22 mouse cellular contexts compared by ENCODE assay signal in genomic region chr6:113032121-113032520, GRCm38 (mm10). TPM values are rescaled to one million over a fixed set of nuclear protein-coding genes. Genes with fewer than 3 reads are reported as not detected.
DNase-seq lines count a peak whose midpoint lies in the region; ATAC-seq and TF ChIP-seq lines count a peak whose summit lies in the region.
"Had no signal": no experiment of that assay in that cellular context is flagged by ENCODE, and none has a peak within 500 bp of the region (broad histone marks: within the 10 kb centered on the region; RNA-seq: fewer than 3 reads in every experiment).

No protein-coding gene starts in this region.

- no peak overlapping the region for H3K4me2 ChIP-seq in lung, embryonic 14.5 days
- H3K4me2 ChIP-seq: hindbrain, embryonic 12.5 days; kidney, embryonic 15.5 days; liver, embryonic 12.5 days; lung, embryonic 15.5 days; neural tube, embryonic 15.5 days had no signal

- no peaks in the 10 kb centered on the region for H3K9me3 ChIP-seq in lung, embryonic 14.5 days (ENCODE audit: low read depth, low read length)
- H3K9me3 ChIP-seq: hindbrain, embryonic 12.5 days; kidney, embryonic 15.5 days; liver, embryonic 12.5 days; lung, embryonic 15.5 days; neural tube, embryonic 15.5 days had no signal

- 69% methylated on average over 3 of the region's 3 CpGs for WGBS in lung, embryonic 14.5 days

- intact Hi-C loops in gastrocnemius, adult 2 months (cut with DNase I): no loop called here

- no peaks in the 10 kb centered on the region for H3K36me3 ChIP-seq in lung, embryonic 14.5 days (ENCODE audit: insufficient read depth)
- H3K36me3 ChIP-seq: hindbrain, embryonic 12.5 days; kidney, embryonic 15.5 days; liver, embryonic 12.5 days; lung, embryonic 15.5 days; neural tube, embryonic 15.5 days had no signal

- no peaks in the 10 kb centered on the region for H3K4me1 ChIP-seq in lung, embryonic 14.5 days (ENCODE audit: insufficient read depth)
- H3K4me1 ChIP-seq: liver, embryonic 12.5 days; lung, embryonic 15.5 days; neural tube, embryonic 15.5 days had no signal

- H3K27me3 ChIP-seq in lung, embryonic 14.5 days (ENCODE audit: insufficient read depth, low read length): no peaks in the 10 kb centered on the region
- H3K27me3 ChIP-seq: kidney, embryonic 15.5 days; lung, embryonic 15.5 days; neural tube, embryonic 15.5 days had no signal

- H3K9ac ChIP-seq in lung, embryonic 14.5 days: no peak overlapping the region
- H3K9ac ChIP-seq: hindbrain, embryonic 12.5 days; kidney, embryonic 15.5 days; liver, embryonic 12.5 days; lung, embryonic 15.5 days; neural tube, embryonic 15.5 days had no signal

- H3K4me3 ChIP-seq in gastrocnemius, adult 2 months: no peak overlapping the region
- no peak overlapping the region for H3K4me3 ChIP-seq in lung, embryonic 14.5 days (ENCODE audit: low read depth, low read length)
- H3K4me3 ChIP-seq: hindbrain, embryonic 12.5 days; kidney, embryonic 15.5 days; liver, embryonic 12.5 days; lung, embryonic 15.5 days; myocyte; neural tube, embryonic 15.5 days had no signal

- no peak for DNase-seq in gastrocnemius, adult 2 months
- DNase-seq in gastrocnemius, postnatal 25 days: no peak
- DNase-seq in lung, embryonic 14.5 days: no peak
- DNase-seq in lung, postnatal 10 days: no peak
- peak; percentile 31 for DNase-seq in WW6 (ENCODE audit: low read depth, low spot score)
- DNase-seq in spleen, postnatal 14 days (ENCODE audit: low spot score in 2 of 2): no peak
- no peak for DNase-seq in spleen, adult 18-20 months
- DNase-seq: adrenal gland, postnatal 25 days; cerebellum, adult 11-12 months; cerebellum, postnatal 25 days; gastrocnemius, postnatal 14 days; midbrain, embryonic 14.5 days; right cerebral cortex, postnatal 25 days; thymus, postnatal 14 days had no signal

- no peak overlapping the region for H3K27ac ChIP-seq in gastrocnemius, adult 2 months
- H3K27ac ChIP-seq in lung, embryonic 14.5 days (ENCODE audit: low read depth): no peak overlapping the region
- H3K27ac ChIP-seq: hindbrain, embryonic 12.5 days; kidney, embryonic 15.5 days; liver, embryonic 12.5 days; lung, embryonic 15.5 days; neural tube, embryonic 15.5 days had no signal

- 0 out of 2 replicates have a peak, but pooled peaks have one; percentile 1 for TF ChIP-seq CTCF in gastrocnemius, adult 2 months (IDR thresholded peaks at IDR 0.05)
- TF ChIP-seq CTCF in lung, embryonic 14.5 days (IDR thresholded peaks at IDR 0.05; ENCODE audit: low read depth): peak; percentile 14

- ATAC-seq in lung, embryonic 14.5 days (ENCODE audit: insufficient read depth): no peak
- ATAC-seq: CD4-positive, CD25-positive, alpha-beta regulatory T cell, adult 4 months; forebrain, embryonic 14.5 days; liver, embryonic 12.5 days had no signal

RNA-seq across cellular contexts. Expression of gene Thumpd3, which starts 13.9 kb away (rescaled TPM):
- 10 to 100 TPM; 13.7 to 14.5 TPM for total RNA-seq in gastrocnemius, adult 2 months (2021)
- total RNA-seq in gastrocnemius, postnatal 25 days (2021): 10 to 100 TPM; 13.6 to 14.6 TPM
- 41.6 and 46.3 TPM in 2 replicates for polyA plus RNA-seq in lung, embryonic 14.5 days (2014; fragmentation: Nextera tagmentation; extraction: Ambion mirVana)

RNA-seq across cellular contexts. Expression of gene Setd5, which starts 45.0 kb away (rescaled TPM):
- 10 to 100 TPM; 28.4 to 29.3 TPM for total RNA-seq in gastrocnemius, adult 2 months (2021)
- 10 to 100 TPM; 23.0 to 26.0 TPM for total RNA-seq in gastrocnemius, postnatal 25 days (2021)
- 96.9 and 102 TPM in 2 replicates for polyA plus RNA-seq in lung, embryonic 14.5 days (2014; fragmentation: Nextera tagmentation; extraction: Ambion mirVana)
